Mouse (Mus musculus): ENCODE data around the gene Uimc1.
A peak's percentile ranks its signal among the peaks of the same experiment; 100 is the strongest.

The Uimc1 gene

GRCm38 (mm10) chr13:55040016-55040415 is 60.1 kb downstream of the Uimc1 start:
- DNase-seq (ENCODE audit: low spot score), result no peak

DNA sequence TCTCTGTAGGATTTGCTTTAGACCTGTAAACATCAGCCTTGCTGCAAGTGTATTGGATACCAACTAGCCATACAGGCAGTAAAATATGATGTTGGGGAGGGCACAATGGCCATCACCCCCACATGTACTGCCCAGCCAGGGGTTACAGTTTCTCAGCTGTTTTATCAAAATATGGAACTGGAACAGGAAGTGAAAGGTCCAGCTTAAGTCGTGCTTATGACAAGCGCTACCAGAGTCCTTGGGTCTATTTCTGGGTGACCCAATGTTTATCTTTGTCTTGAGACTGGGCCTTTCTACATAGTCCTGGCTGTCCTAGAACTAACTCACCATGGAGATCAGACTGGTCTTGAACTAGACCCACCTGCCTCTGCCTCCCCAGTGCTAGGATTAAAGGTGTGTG is 75.9 kb downstream of the Uimc1 start:
- DNase-seq (ENCODE audit: low spot score), result no peak

DNA sequence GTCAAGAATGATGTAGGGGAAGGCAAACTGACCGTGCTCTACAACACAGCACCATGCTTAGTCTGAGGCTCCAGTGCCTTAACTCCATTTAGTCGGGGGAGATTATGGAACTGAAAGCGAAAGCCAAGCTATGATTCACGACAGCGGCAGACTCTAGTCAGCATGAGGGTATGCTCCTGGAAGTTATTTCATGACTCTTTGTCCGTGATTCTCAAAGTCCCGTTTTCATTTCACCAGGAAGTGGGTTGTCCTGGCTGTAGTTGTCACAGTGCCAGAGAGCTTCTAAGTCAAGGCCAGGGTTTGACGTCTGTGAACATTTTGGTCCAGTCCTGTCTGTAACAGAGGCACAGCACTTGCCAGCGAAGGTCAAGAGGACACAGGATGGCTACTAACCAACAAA is 77.4 kb downstream of the Uimc1 start:
- DNase-seq (ENCODE audit: low spot score), result no peak

GRCm38 (mm10) chr13:55022256-55022655 is 77.8 kb downstream of the Uimc1 start:
- no peak for DNase-seq (ENCODE audit: low spot score)

DNA sequence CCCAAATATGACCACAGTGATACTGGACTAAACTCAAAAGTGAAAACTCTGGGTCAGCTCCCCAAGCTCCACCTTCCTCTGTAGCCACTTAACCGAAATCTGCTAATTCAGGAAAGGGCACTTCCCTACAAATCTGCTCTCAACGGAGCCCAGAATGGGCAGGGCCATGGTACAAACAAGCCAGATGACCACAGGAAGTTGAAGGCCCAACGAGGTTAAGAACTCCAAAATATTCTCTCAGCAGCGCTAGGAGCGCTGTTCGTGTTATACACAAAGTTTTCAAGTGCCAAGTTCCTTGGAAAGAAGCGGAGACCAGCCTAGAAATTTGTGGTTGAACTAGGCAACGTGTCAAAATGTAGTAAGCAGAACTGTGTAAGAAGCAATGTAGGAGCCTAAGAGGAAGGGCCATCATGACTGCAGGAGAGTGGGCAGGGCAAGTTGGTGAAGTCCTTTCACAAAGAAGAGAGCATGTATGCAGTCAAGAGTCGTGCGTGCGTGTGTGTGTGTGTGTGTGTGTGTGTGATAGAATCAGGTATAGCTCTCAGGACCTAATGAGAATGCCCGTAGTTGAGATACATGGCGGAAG is 78.8 kb downstream of the Uimc1 start, which contains the start of gene Hk3:
Gene Hk3, minus strand, starts transcription at position 192 of the 586 bp plus-strand sequence.
- no peak for DNase-seq (ENCODE audit: low spot score)

- DNase-seq (ENCODE audit: low spot score), result no peak
Observed at GRCm38 (mm10) chr13:55020051-55020450, 80.0 kb downstream of the Uimc1 start.

GRCm38 (mm10) chr13:55019181-55019580 is 80.9 kb downstream of the Uimc1 start:
- DNase-seq (ENCODE audit: low spot score), result no peak

DNA sequence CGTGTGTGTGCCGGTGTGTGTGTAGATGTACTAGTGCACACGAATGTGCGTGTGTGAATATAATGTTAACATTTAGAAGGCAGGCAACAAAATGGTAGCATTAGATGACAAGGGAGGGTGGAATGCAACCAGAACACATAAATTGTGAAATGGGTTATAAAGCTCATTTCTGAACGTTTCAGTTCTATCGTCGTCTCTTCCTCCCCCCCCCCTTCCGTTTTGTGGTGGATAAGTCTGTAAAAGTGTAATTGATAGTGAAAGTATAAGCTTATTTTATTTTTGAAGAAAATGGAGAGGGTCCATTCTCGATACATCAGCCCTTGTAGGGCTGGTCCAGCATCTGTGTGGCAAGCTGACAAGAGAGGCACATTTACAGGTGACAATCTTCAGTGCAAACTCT is 81.4 kb downstream of the Uimc1 start:
- DNase-seq (ENCODE audit: low spot score), result no peak

DNA sequence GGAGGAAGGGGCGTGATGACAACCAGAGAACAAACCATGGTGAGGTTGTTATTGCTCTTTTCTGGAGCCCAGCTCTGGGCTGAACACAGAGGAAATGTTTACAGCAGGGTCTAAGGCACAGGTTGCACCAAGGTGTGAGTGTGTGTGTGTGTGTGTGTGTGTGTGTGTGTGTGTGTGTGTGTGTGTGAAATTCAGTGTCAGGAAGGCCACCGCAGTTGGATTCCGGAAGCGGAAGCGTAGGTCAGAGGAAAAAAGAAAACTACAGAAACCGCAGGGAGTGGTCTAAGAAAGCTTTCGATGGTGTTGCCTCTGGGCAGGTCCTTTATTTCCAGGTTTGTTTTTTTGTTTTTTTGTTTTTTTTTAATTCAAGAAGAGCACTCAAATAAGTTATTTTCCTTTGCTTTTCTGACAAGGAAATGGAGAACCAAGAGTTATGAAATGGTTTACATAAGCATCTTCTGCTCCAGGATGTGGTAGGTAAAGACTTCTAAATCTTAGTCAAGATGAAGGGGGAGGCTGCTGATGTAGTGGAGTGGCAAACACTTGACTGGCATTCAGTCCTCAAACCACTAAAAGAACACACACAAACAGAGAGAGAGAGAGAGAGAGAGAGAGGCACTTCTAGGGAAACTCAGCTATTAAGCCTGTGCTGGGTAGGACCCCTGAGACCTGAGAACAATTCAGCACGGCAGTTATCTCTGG is 82.1 kb downstream of the Uimc1 start:
- DNase-seq (ENCODE audit: low spot score), result no peak

DNA sequence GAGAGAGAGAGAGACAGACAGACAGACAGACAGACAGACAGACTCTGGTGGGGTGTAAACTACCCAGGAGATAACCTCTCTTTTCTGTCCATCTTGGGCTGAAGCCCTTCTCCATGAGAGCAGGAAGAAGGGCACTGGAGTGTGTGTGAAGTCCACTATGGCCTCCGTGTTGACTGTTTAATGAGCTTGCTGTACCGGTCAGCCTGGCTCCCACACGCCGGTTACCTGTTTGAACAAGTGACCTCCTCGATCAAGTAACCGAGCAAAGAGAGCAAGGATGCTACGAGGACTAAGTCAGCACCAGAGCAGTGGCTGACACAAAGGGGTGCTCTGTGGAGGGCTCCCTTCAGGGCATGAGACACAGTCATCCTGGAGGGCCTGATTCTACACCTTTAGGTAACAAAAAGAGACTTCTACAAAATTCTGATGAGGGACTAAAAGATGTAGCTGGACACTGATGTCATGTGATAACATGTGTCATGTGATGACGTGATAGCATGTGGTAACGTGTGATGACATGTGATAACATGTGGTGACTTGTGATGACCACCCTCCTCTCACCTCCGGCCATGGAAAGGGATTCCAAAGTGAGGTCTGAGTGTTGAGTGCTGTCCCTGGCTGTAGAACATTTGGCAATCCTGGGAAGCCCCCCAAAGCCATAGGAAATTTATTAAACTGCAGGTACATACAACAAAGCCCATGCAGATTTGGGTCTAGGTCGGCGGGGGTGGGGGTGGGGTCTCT is 82.8 kb downstream of the Uimc1 start:
- DNase-seq (ENCODE audit: low spot score), result no peak

GRCm38 (mm10) chr13:55014451-55014850 is 85.6 kb downstream of the Uimc1 start:
- DNase-seq (ENCODE audit: low spot score), result no peak

DNA sequence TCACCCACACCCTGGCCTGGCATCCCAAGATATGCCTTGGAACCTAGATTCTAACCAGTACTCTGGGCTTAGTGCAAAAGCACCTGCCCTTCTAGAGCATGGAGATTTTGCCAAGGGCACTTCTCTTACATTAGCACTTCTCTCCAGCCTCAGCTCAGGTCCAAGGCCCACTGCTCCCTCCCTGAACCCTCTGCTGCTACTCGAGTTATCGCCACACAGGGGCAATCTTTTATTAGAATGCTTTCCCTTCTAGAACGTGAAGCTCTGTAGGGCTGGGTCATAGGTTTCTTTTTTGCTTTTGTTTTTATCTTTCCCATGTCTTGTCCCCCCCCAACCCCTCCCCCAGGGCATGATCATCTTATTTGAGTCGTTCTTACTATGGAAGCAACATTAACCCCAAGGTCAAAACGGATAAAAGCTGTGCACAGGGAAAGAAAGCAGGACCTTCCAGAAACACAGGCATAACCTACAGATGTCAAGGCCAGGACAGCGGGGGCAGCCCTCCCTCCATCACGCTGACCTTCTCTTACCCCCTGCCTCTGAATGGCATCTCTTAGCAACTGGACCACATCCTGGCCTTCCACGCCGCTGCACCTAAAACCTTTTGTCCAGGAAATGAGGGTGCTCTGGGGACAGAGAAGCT is 86.3 kb downstream of the Uimc1 start:
- DNase-seq (ENCODE audit: low spot score), result peak; percentile 67

GRCm38 (mm10) chr13:55011981-55012478 is 88.1 kb downstream of the Uimc1 start:
- DNase-seq (ENCODE audit: low spot score), result peak; percentile 51

- DNase-seq (ENCODE audit: low spot score), result no peak
Observed at GRCm38 (mm10) chr13:55011103-55011502, 89.0 kb downstream of the Uimc1 start.

- peak; percentile 78 for DNase-seq (ENCODE audit: low spot score)
Observed at GRCm38 (mm10) chr13:55008589-55008988, 91.5 kb downstream of the Uimc1 start.

DNA sequence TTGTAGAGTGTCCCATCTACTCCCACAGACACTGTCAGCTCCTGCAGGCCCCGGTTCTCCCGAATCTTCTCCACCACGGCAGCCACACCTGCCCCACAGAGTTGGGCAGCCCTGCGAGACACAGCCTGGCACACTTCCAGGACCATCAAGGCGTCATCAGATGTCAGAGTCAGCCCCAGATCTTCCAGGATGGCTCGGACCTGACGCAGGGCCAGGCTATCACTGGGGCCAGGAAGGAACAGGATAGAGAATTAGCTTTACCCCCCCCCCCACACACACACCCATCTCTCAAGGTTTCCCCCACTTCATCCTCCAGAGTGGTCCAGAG is 93.7 kb downstream of the Uimc1 start:
- no peak for DNase-seq (ENCODE audit: low spot score)

GRCm38 (mm10) chr13:55005691-55006414 is 94.2 kb downstream of the Uimc1 start:
- no peak for DNase-seq (ENCODE audit: low spot score)

DNA sequence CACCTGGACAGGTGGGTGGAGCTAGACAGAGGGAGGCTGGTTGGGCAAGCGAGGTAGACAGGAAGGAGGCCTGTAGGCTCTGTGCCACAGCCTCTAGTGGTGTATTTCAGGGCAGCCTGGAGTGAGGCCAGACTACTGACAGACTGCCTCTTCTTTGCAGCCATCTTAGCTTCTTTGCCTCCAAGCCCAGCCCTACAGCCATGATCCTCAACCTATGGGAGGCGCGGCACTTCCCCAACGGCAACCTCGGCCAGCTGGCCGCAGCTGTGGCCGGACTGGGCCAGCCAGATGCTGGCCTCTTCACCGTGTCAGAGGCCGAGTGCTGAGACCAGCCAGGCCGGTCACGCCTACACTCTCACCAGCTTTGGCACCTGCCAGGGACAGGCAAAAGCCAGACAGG is 95.5 kb downstream of the Uimc1 start:
- no peak for DNase-seq (ENCODE audit: low spot score)

DNA sequence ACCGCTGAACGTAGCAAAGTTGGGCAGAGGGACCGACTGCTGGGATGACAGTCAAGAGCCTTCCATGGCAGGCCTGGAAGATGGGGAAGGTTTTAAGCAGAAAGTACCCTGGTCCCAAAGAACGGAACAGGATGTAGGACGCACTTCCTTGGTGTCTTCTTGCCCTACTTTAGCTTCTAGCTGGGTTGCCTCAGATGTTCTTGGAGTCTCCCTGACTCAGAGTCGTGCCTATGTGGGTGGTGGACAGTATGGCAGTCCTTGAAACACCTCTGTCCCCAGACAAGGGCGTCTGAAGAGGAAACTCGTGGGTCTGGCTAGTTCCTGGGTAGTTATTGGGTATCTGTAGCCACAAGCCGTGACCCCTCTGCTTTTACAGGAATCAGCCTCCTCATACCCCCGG is 98.0 kb downstream of the Uimc1 start:
- no peak for DNase-seq (ENCODE audit: low spot score)

DNA sequence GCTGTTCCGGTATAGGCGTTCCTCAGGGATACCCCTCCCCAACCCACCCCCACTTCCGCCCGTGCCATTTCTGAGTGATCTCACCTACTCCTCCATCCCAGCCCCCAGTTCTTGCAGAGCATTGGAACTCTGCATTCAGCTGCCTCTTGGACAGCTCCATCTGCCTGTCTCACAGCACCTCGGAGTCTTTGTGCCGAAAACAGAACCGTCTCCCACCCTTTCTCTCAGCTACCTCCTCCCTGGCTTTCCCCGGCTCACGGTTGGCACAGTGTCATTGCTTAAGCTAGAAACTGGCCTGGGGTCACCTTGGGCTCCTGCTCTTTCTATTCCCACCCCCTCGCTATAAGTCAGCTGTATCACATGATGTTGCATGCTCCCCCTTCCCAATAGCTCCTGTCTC is 99.7 kb downstream of the Uimc1 start:
- DNase-seq (ENCODE audit: low spot score), result no peak

GRCm38 (mm10) chr13:54997568-54997967 is 102.5 kb downstream of the Uimc1 start:
- no peak for DNase-seq (ENCODE audit: low spot score)

GRCm38 (mm10) chr13:54995161-54995560 is 104.9 kb downstream of the Uimc1 start:
- DNase-seq (ENCODE audit: low spot score), result no peak

All from retina, embryonic 14.5 days (tissue).